Mouse (Mus musculus) testis, adult 2 months (tissue): Measurements from ENCODE around the gene Nfic. TPM values are rescaled to one million over a fixed set of nuclear protein-coding genes. Genes with fewer than 3 reads are reported as not detected.

ENCODE experiments used
- H3K27ac ChIP-seq: fragments of 200-500 bp; 2 replicates; pipeline ENCODE4 v1.5.1; 2012; ENCODE audit warnings: low read depth, low read length; ENCODE audit not compliant: control insufficient read depth, insufficient read depth
- H3K27me3 ChIP-seq: fragments of 200-500 bp; 2 replicates; pipeline ENCODE4 v1.6.1; 2012; ENCODE audit warnings: mild to moderate bottlenecking, low read length, moderate library complexity; ENCODE audit not compliant: control insufficient read depth, insufficient read depth
- H3K36me3 ChIP-seq: fragments of 200-500 bp; 2 replicates; pipeline ENCODE4 v1.6.1; 2012; ENCODE audit warnings: mild to moderate bottlenecking, low read length; ENCODE audit not compliant: control insufficient read depth, insufficient read depth
- H3K4me1 ChIP-seq: fragments of 200-500 bp; 2 replicates; pipeline ENCODE4 v1.6.1; 2012; ENCODE audit warnings: low read length; ENCODE audit not compliant: control insufficient read depth, insufficient read depth
- H3K4me3 ChIP-seq: fragments of 200-500 bp; 2 replicates; pipeline ENCODE4 v1.5.1; 2012; ENCODE audit warnings: low read depth, mild to moderate bottlenecking, low read length, moderate library complexity, mixed read lengths; ENCODE audit not compliant: control insufficient read depth
- CTCF ChIP-seq: fragments of 200-500 bp; IDR thresholded peaks from 2 replicates; pipeline ENCODE4 v1.5.1; 2012; ENCODE audit warnings: low read depth, mild to moderate bottlenecking, inconsistent platforms, low read length, moderate library complexity; ENCODE audit not compliant: control insufficient read depth, insufficient read depth, insufficient replicate concordance
- POLR2A ChIP-seq: fragments of 200-500 bp; IDR thresholded peaks from 2 replicates; pipeline ENCODE4 v1.6.1; 2012; ENCODE audit warnings: low read depth, mild to moderate bottlenecking, inconsistent platforms, low read length, moderate library complexity; ENCODE audit not compliant: control insufficient read depth
- polyA plus RNA-seq: library from polyadenylated mRNA; depleted of rRNA; stranded (reverse); fragments of >200 nt; gene quantifications from 2 replicates; pipeline ENCODE4 v1.2.3, GENCODE M21; 2012

Nfic gene
- polyA plus RNA-seq, 1 experiment = 9.9 TPM

DNA sequence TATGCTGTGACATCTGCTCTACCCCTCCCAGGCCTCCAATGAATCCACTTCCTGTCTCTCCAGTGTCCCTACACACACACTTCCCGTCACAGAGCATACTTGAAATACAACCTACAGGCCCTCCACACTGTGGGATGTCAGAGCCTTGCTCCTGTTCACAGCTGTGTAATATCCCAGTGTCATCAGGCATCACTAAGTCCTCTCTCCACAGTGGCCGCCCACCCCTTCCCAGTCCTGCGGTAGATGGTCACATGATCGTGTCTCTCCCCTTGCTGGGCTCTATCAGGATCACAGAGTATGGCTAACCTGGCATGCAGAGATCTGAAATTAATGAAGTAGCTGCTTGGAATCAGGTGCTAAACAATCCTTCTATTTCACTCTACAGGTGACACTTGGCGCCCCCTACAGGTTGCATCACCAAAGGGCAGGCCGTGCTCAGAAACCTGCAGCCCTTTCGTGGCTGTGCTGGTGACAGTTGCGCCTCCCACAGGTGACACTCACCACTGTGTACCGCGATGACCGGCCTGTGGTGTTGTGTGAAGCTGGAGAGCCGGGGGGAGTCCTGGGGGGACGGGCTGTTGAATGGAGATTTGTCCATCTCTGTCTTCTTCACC, 49.7 kb downstream of the Nfic start:
- no peaks in the 10 kb centered on the region for H3K27me3 ChIP-seq
- H3K4me1 ChIP-seq = peaks cover 30% of the 10 kb centered on the region
- no peak overlapping the region for H3K27ac ChIP-seq
- no peaks in the 10 kb centered on the region for H3K36me3 ChIP-seq
- TF ChIP-seq CTCF = peak; percentile 77; the same call in 1 of the 2 replicates
- TF ChIP-seq POLR2A = no peak
- no peak overlapping the region for H3K4me3 ChIP-seq

DNA sequence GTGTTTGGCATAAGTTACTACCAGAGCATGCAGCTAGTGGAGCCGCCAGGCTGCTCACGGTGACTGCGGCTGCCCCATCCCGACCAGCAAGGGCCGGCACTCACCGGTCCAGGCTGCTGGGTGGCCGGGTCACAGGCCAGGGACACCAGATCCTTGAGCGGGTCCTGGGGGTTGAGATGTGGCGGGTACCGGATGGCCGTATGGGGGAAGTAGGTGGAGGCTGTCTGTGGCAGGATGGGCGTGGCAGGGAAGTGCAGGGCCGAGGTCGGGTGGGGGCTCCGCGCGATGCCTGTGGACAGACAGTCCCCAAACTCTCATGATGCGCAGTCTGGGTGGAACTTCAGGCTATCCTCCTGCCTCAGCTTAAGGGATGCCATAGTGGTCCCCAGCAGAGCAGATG, 50.7 kb downstream of the Nfic start:
- H3K4me1 ChIP-seq = peaks cover 30% of the 10 kb centered on the region
- H3K27me3 ChIP-seq = no peaks in the 10 kb centered on the region
- H3K4me3 ChIP-seq = no peak overlapping the region
- no peak overlapping the region for H3K27ac ChIP-seq
- no peak for TF ChIP-seq CTCF
- no peak for TF ChIP-seq POLR2A
- no peaks in the 10 kb centered on the region for H3K36me3 ChIP-seq

DNA sequence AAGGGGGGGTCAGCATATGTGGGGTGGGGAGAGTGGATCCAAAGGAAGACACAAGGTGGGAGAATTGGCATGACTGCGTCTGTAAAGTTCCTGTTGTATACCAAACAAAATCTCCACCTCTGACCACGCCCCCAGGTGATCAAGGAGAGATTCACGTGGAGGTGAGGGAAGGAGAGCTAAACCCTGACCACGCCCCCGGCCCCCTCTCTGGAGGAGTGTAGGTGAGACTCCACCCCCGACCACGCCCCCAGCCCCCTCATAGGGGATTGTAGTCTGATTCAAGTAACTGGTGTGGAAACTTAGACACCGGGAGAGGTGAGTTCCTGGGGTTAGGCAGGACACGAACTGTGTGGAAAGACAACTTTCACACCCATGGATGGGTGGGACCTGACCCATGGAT, 51.4 kb downstream of the Nfic start:
- H3K27me3 ChIP-seq = no peaks in the 10 kb centered on the region
- H3K36me3 ChIP-seq = no peaks in the 10 kb centered on the region
- TF ChIP-seq POLR2A = no peak
- no peak for TF ChIP-seq CTCF
- H3K4me3 ChIP-seq = no peak overlapping the region
- no peak overlapping the region for H3K27ac ChIP-seq
- H3K4me1 ChIP-seq = peaks cover 30% of the 10 kb centered on the region

DNA sequence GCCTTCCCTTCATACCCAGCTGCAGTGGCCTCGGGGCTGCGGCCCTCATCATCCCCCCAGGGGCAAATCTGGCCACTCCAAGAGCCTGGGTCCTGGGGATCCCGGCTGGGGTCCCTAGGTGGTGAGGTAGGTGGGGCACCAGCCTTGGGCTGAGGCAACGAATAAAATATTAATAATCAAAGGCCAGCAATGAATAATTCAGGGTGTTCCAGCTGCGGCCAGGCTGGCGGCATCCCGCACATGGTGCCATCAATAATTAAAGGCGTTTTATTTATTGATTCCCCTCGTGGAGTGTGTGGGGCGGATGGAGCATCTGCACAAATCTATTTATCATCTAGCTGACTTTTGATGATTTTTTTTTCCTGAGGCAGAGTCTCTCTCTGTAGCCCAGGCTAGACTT, 51.9 kb downstream of the Nfic start:
- H3K27me3 ChIP-seq = no peaks in the 10 kb centered on the region
- no peak overlapping the region for H3K4me3 ChIP-seq
- no peak overlapping the region for H3K27ac ChIP-seq
- TF ChIP-seq POLR2A (no peak), CTCF (no peak)
- peaks cover 26% of the 10 kb centered on the region for H3K4me1 ChIP-seq
- no peaks in the 10 kb centered on the region for H3K36me3 ChIP-seq

DNA sequence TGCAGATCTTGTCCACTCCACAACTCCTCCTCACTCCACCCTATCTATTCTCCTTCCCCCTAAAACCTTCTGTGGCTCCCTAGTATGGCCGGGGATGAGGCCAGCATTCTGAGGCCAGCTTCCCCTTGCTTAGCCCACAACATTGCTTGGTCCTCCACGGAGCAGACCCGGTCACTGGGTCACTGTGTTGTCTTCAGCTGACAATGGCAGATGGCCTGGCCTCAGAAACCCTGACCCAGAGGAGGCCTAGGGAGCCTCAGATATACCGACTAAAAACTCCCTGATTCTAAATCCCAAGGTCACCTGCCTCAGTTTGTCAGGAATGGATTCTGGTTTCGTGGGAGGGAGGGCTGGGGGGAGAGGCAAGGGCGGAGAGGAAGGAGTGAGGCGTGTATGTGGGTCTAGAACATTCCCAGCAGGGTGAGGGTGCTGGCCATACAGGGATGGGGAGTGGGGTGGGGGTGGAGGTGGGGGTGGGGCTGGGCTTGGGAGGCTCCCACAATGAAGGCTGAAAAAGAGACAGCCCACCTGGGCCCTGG, 53.1 kb downstream of the Nfic start:
- peaks cover 24% of the 10 kb centered on the region for H3K4me1 ChIP-seq
- H3K27ac ChIP-seq = peak overlapping the region; percentile 80
- H3K27me3 ChIP-seq = no peaks in the 10 kb centered on the region
- no peaks in the 10 kb centered on the region for H3K36me3 ChIP-seq
- H3K4me3 ChIP-seq = peak overlapping the region; percentile 31
- TF ChIP-seq POLR2A (no peak), CTCF (no peak)

DNA sequence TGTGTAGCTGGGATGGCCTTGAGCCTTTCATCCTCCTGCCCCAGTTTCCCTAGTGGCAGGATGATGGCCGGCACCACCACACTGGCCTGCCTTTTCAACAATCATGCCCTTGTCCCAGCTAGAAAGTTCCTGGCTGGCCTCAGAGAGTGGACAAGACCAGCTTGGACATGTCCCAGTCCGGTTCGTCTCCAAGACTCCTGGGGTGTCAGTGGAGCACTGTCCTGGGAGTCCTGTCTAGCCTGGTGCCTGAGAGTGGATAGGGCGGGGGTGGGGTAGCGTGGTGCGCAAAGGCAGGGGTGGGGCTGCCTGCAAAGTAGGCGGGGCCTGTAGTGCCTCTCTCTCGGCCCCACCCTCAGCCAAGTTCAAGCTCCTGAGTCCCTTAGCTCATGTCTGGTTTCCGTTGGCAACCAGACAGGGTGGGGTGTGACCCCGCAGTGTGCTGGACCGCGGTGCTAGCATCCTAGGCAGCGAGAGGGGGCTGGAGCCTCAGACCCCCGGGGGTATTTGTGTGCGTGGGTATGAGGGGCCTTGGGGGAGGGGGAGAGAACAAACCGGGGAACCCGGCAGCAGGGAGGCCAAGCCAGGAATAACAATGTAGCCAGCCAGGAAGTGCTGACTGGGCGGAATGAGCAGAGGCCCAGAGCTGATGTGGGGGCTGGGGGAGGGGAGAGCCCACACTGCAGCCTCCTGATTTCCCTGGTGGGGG, 53.8 kb downstream of the Nfic start:
- Histone ChIP-seq H3K27ac (peak overlapping the region; percentile 80), H3K4me3 (peak overlapping the region; percentile 31), H3K36me3 (no peaks in the 10 kb centered on the region), H3K27me3 (no peaks in the 10 kb centered on the region), H3K4me1 (peaks cover 24% of the 10 kb centered on the region)
- TF ChIP-seq CTCF (no peak), POLR2A (no peak)

DNA sequence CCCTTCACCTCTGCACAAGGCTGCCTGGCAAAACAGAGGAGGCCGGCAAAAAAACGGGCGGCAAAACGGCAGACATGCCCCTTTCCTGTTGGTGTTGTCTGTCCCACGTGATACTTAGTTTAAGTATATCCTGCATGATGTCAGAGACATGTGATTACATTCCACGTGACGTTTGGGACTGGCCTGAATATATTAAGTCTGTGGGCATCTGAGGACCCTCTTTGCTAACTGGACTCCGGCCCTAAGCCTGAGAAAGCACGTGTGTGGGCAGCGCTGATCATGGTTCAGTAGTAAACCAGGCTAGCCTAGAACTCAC, 54.3 kb downstream of the Nfic start:
- H3K27ac ChIP-seq = peak overlapping the region; percentile 56; the same call in 1 of the 2 replicates
- H3K36me3 ChIP-seq = no peaks in the 10 kb centered on the region
- H3K27me3 ChIP-seq = no peaks in the 10 kb centered on the region
- TF ChIP-seq POLR2A = no peak
- TF ChIP-seq CTCF = no peak
- H3K4me3 ChIP-seq = no peak overlapping the region
- H3K4me1 ChIP-seq = peaks cover 24% of the 10 kb centered on the region
